Mouse (Mus musculus): Measurements from ENCODE around the gene Sema4c.

DNA sequence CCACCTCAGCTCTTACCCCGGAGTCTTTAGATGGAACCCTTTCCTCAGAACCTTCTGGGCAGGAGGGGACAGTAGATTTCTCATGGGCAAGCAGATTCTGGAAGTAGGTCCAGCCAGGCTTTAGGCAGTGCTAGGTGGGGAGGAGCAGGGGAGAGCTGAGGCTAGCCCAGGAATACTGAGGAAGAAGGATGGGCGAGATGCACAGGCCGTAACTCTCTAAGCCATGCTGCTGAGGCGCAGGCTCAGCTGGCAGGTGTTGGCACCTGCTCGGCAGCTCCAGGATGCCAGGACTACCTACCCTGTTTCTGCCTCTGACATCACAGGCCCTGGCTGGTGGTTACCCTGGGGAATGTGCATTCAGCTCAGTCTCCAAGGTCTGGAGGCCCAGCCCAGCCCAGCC lies 12.2 kb upstream of the Sema4c start:
- TF ChIP-seq GATA1 (IDR thresholded peaks at IDR 0.05; ENCODE audit: borderline replicate concordance, low read length) (no peak), FLI1 (IDR thresholded peaks at IDR 0.05; ENCODE audit: low read length) (no peak)
